Comparison of ENCODE assay signal across 16 mouse cellular contexts in genomic region chr3:135042195-135042594, GRCm38 (mm10).
DNase-seq lines count a peak whose midpoint lies in the region; ATAC-seq and TF ChIP-seq lines count a peak whose summit lies in the region.
"Had no signal": no experiment of that assay in that cellular context is flagged by ENCODE, and none has a peak within 500 bp of the region (broad histone marks: within the 10 kb centered on the region; RNA-seq: fewer than 3 reads in every experiment).

No protein-coding gene starts in this region.

- DNase-seq in hindbrain, embryonic 11.5 days (ENCODE audit: low spot score), result no peak
- no peak for DNase-seq in hindbrain, embryonic 14.5 days (ENCODE audit: low spot score)
- DNase-seq in limb, embryonic 11.5 days (ENCODE audit: low spot score), result peak; percentile 26
- DNase-seq in limb, embryonic 10.5 days (ENCODE audit: low spot score), result no peak
- DNase-seq in embryonic facial prominence, embryonic 14.5 days (ENCODE audit: low spot score), result no peak
- no peak for DNase-seq in left cerebral cortex, postnatal 14 days (ENCODE audit: low spot score in 2 of 2)
- DNase-seq: adrenal gland, adult 8-10 months; cerebellum, postnatal 14 days; liver; liver, postnatal 0 days; thymus, postnatal 36 days had no signal

- H3ac ChIP-seq in myocyte (ENCODE audit: control insufficient read depth, insufficient read length), result no peak overlapping the region

- H3K9me3 ChIP-seq in hindbrain, embryonic 11.5 days (ENCODE audit: control insufficient read depth, low read length), result no peaks in the 10 kb centered on the region
- H3K9me3 ChIP-seq in hindbrain, embryonic 14.5 days (ENCODE audit: control insufficient read depth, low read length), result no peaks in the 10 kb centered on the region
- H3K9me3 ChIP-seq in limb, embryonic 11.5 days (ENCODE audit: control insufficient read depth, low read length), result no peaks in the 10 kb centered on the region
- no peaks in the 10 kb centered on the region for H3K9me3 ChIP-seq in limb, embryonic 10.5 days (replicated peaks)
- H3K9me3 ChIP-seq in embryonic facial prominence, embryonic 14.5 days (ENCODE audit: control insufficient read depth, low read length), result no peaks in the 10 kb centered on the region
- H3K9me3 ChIP-seq: hindbrain, embryonic 12.5 days; midbrain, embryonic 12.5 days had no signal

- H3K4me1 ChIP-seq in hindbrain, embryonic 11.5 days (replicated peaks; ENCODE audit: control insufficient read depth, insufficient read depth, low read length), result no peaks in the 10 kb centered on the region
- H3K4me1 ChIP-seq in hindbrain, embryonic 14.5 days (replicated peaks; ENCODE audit: control insufficient read depth, insufficient read depth, low read length), result no peaks in the 10 kb centered on the region
- no peaks in the 10 kb centered on the region for H3K4me1 ChIP-seq in limb, embryonic 11.5 days (ENCODE audit: control insufficient read depth, insufficient read depth, low read length)
- peaks cover 12% of the 10 kb centered on the region for H3K4me1 ChIP-seq in limb, embryonic 10.5 days
- H3K4me1 ChIP-seq in embryonic facial prominence, embryonic 14.5 days (ENCODE audit: control insufficient read depth, insufficient read depth, low read length), result no peaks in the 10 kb centered on the region
- H3K4me1 ChIP-seq: hindbrain, embryonic 12.5 days had no signal

- H3K4me2 ChIP-seq in hindbrain, embryonic 11.5 days (replicated peaks; ENCODE audit: low read depth, low read length), result no peak overlapping the region
- H3K4me2 ChIP-seq in hindbrain, embryonic 14.5 days (replicated peaks), result no peak overlapping the region
- no peak overlapping the region for H3K4me2 ChIP-seq in limb, embryonic 11.5 days (ENCODE audit: low read depth, severe bottlenecking)
- H3K4me2 ChIP-seq in embryonic facial prominence, embryonic 14.5 days (ENCODE audit: low read depth, low read length), result no peak overlapping the region
- peak overlapping the region; percentile 8 for H3K4me2 ChIP-seq in myocyte (ENCODE audit: low read depth)
- H3K4me2 ChIP-seq: hindbrain, embryonic 12.5 days; midbrain, embryonic 12.5 days had no signal

- WGBS in hindbrain, embryonic 11.5 days, result 63% methylated on average over 4 of the region's 4 CpGs
- WGBS in hindbrain, embryonic 14.5 days, result 58% methylated on average over 4 of the region's 4 CpGs
- 25% methylated on average over 4 of the region's 4 CpGs for WGBS in limb, embryonic 11.5 days
- WGBS in limb, embryonic 10.5 days, result 47% methylated on average over 4 of the region's 4 CpGs
- WGBS in embryonic facial prominence, embryonic 14.5 days, result 36% methylated on average over 4 of the region's 4 CpGs

- no peak overlapping the region for H3K4me3 ChIP-seq in hindbrain, embryonic 11.5 days (ENCODE audit: low read depth, low read length)
- no peak overlapping the region for H3K4me3 ChIP-seq in hindbrain, embryonic 14.5 days (replicated peaks; ENCODE audit: low read length)
- no peak overlapping the region for H3K4me3 ChIP-seq in limb, embryonic 11.5 days (ENCODE audit: low read depth, low read length)
- no peak overlapping the region for H3K4me3 ChIP-seq in limb, embryonic 10.5 days
- H3K4me3 ChIP-seq in embryonic facial prominence, embryonic 14.5 days (ENCODE audit: low read depth, low read length), result no peak overlapping the region
- H3K4me3 ChIP-seq in myocyte, result no peak overlapping the region
- H3K4me3 ChIP-seq: hindbrain, embryonic 12.5 days; left cerebral cortex, adult 2 months; midbrain, embryonic 12.5 days had no signal

- no peak for TF ChIP-seq POLR2A in myocyte (IDR thresholded peaks at IDR 0.05; ENCODE audit: insufficient read length, low read depth)

- no peak overlapping the region for H3K27ac ChIP-seq in hindbrain, embryonic 11.5 days (ENCODE audit: low read depth, low read length)
- H3K27ac ChIP-seq in hindbrain, embryonic 14.5 days, result no peak overlapping the region
- H3K27ac ChIP-seq in limb, embryonic 11.5 days (replicated peaks; ENCODE audit: low read depth, low read length), result no peak overlapping the region
- H3K27ac ChIP-seq in limb, embryonic 10.5 days, result no peak overlapping the region; the same call in 1 of the 2 replicates
- no peak overlapping the region for H3K27ac ChIP-seq in embryonic facial prominence, embryonic 14.5 days (replicated peaks; ENCODE audit: low read depth, low read length)
- H3K27ac ChIP-seq: hindbrain, embryonic 12.5 days; left cerebral cortex, adult 2 months; macrophage; midbrain, embryonic 12.5 days had no signal

- ATAC-seq in hindbrain, embryonic 11.5 days (ENCODE audit: low FRiP score), result 0 out of 2 replicates have a peak, but pooled peaks have one; percentile 41
- no peak for ATAC-seq in hindbrain, embryonic 14.5 days (ENCODE audit: low FRiP score)
- peak; percentile 74 for ATAC-seq in limb, embryonic 11.5 days (ENCODE audit: insufficient number of reproducible peaks, low FRiP score, low TSS enrichment, low read depth)
- ATAC-seq in embryonic facial prominence, embryonic 14.5 days (ENCODE audit: low read depth), result peak; percentile 60; the same call in 1 of the 2 replicates
- ATAC-seq: liver, postnatal 0 days had no signal

- intact Hi-C loops in left cerebral cortex, postnatal 14 days (cut with DNase I), result no loop called here

- H3K9ac ChIP-seq in hindbrain, embryonic 11.5 days (ENCODE audit: low read depth, low read length), result no peak overlapping the region
- H3K9ac ChIP-seq in hindbrain, embryonic 14.5 days, result no peak overlapping the region
- H3K9ac ChIP-seq in limb, embryonic 11.5 days (ENCODE audit: low read length), result no peak overlapping the region
- no peak overlapping the region for H3K9ac ChIP-seq in embryonic facial prominence, embryonic 14.5 days (ENCODE audit: low read depth, low read length)
- H3K9ac ChIP-seq: hindbrain, embryonic 12.5 days; liver, postnatal 0 days; midbrain, embryonic 12.5 days had no signal

- no peaks in the 10 kb centered on the region for H3K36me3 ChIP-seq in hindbrain, embryonic 11.5 days (ENCODE audit: control insufficient read depth, insufficient read depth, low read length)
- no peaks in the 10 kb centered on the region for H3K36me3 ChIP-seq in hindbrain, embryonic 14.5 days (replicated peaks; ENCODE audit: control insufficient read depth, insufficient read depth)
- H3K36me3 ChIP-seq in limb, embryonic 11.5 days (ENCODE audit: control insufficient read depth, insufficient read depth, low read length), result no peaks in the 10 kb centered on the region
- H3K36me3 ChIP-seq in limb, embryonic 10.5 days, result no peaks in the 10 kb centered on the region
- H3K36me3 ChIP-seq in embryonic facial prominence, embryonic 14.5 days (ENCODE audit: control insufficient read depth, insufficient read depth, low read length), result no peaks in the 10 kb centered on the region
- no peaks in the 10 kb centered on the region for H3K36me3 ChIP-seq in myocyte (ENCODE audit: control insufficient read depth, insufficient read depth)
- H3K36me3 ChIP-seq: hindbrain, embryonic 12.5 days; midbrain, embryonic 12.5 days had no signal

- H3K79me2 ChIP-seq in myocyte (ENCODE audit: control insufficient read depth, insufficient read depth), result no peaks in the 10 kb centered on the region

- no peaks in the 10 kb centered on the region for H3K27me3 ChIP-seq in hindbrain, embryonic 11.5 days (ENCODE audit: control insufficient read depth, insufficient read depth, low read length)
- no peaks in the 10 kb centered on the region for H3K27me3 ChIP-seq in hindbrain, embryonic 14.5 days (ENCODE audit: control insufficient read depth, insufficient read depth, low read length)
- H3K27me3 ChIP-seq in limb, embryonic 11.5 days (ENCODE audit: control insufficient read depth, insufficient read depth, low read length), result no peaks in the 10 kb centered on the region
- H3K27me3 ChIP-seq in limb, embryonic 10.5 days (ENCODE audit: low read depth, poor library complexity, severe bottlenecking), result no peaks in the 10 kb centered on the region
- no peaks in the 10 kb centered on the region for H3K27me3 ChIP-seq in embryonic facial prominence, embryonic 14.5 days (replicated peaks; ENCODE audit: control insufficient read depth, insufficient read depth, low read length)
- no peaks in the 10 kb centered on the region for H3K27me3 ChIP-seq in myocyte (ENCODE audit: control insufficient read depth, insufficient read depth, insufficient read length)
- H3K27me3 ChIP-seq: hindbrain, embryonic 12.5 days; midbrain, embryonic 12.5 days had no signal

TF ChIP-seq in myocyte, 11 proteins besides CTCF, POLR2A, EP300 and RAD21:
- TF ChIP-seq E2F4 (IDR thresholded peaks at IDR 0.05; ENCODE audit: insufficient read depth), result no peak
- no peak for TF ChIP-seq REST (IDR thresholded peaks at IDR 0.05; ENCODE audit: insufficient read depth, insufficient read length)
- no peak for TF ChIP-seq TCF12 (IDR thresholded peaks at IDR 0.05; ENCODE audit: insufficient read depth, poor library complexity, severe bottlenecking)
- no peak for TF ChIP-seq MAX (IDR thresholded peaks at IDR 0.05; ENCODE audit: low read depth)
- TF ChIP-seq CEBPB (IDR thresholded peaks at IDR 0.05; ENCODE audit: insufficient read depth, poor library complexity, severe bottlenecking), result no peak
- TF ChIP-seq USF1 (IDR thresholded peaks at IDR 0.05; ENCODE audit: low read depth), result no peak
- TF ChIP-seq MYOD1 (IDR thresholded peaks at IDR 0.05; ENCODE audit: control insufficient read depth in 1 of 3, insufficient read length in 2 of 3, low read depth in 2 of 3), result peak in 1 of 3 experiments; percentile 36
